Mouse (Mus musculus) testis, adult 2 months (tissue): ENCODE measurements around the gene Pkn3.

ENCODE experiments used
- CTCF ChIP-seq: fragments of 200-500 bp; IDR thresholded peaks from 2 replicates; pipeline ENCODE4 v1.5.1; 2012; ENCODE audit warnings: low read depth, mild to moderate bottlenecking, inconsistent platforms, low read length, moderate library complexity; ENCODE audit not compliant: control insufficient read depth, insufficient read depth, insufficient replicate concordance
- POLR2A ChIP-seq: fragments of 200-500 bp; IDR thresholded peaks from 2 replicates; pipeline ENCODE4 v1.6.1; 2012; ENCODE audit warnings: low read depth, mild to moderate bottlenecking, inconsistent platforms, low read length, moderate library complexity; ENCODE audit not compliant: control insufficient read depth

- TF ChIP-seq CTCF (no peak), POLR2A (no peak)
Measured at GRCm38 (mm10) chr2:30078760-30079159, 1.3 kb downstream of the Pkn3 start.
